Mouse (Mus musculus) neural tube, embryonic 14.5 days (tissue): ENCODE measurements around the gene Aff2. TPM values are rescaled to one million over a fixed set of nuclear protein-coding genes. Genes with fewer than 3 reads are reported as not detected.

ENCODE experiments used
- ATAC-seq: fragments of 200-750 bp; cut with Nextera tagmentation; 2 replicates; pipeline ENCODE4 v1.8.0; 2017; ENCODE audit warnings: low read depth, mild to moderate bottlenecking, moderate TSS enrichment, moderate library complexity
- H3K27ac ChIP-seq: fragments of 300-500 bp; sonication (generic); 2 replicates; pipeline ENCODE4 v1.5.1; 2014; ENCODE audit warnings: low read depth, mild to moderate bottlenecking, control low read depth, low read length, moderate library complexity, mixed read lengths
- H3K27me3 ChIP-seq: fragments of 300-500 bp; sonication (generic); 2 replicates; pipeline ENCODE4 v1.6.1; 2014; ENCODE audit warnings: low read length; ENCODE audit not compliant: control insufficient read depth, insufficient read depth
- H3K36me3 ChIP-seq: fragments of 300-500 bp; sonication (generic); 2 replicates; pipeline ENCODE4 v1.6.1; 2014; ENCODE audit warnings: low read length, mixed read lengths; ENCODE audit not compliant: control insufficient read depth, insufficient read depth
- H3K4me1 ChIP-seq: fragments of 300-500 bp; sonication (generic); 2 replicates; pipeline ENCODE4 v1.6.1; 2014; ENCODE audit warnings: low read length; ENCODE audit not compliant: control insufficient read depth, insufficient read depth
- H3K4me2 ChIP-seq: fragments of 300-500 bp; sonication (generic); 2 replicates; pipeline ENCODE4 v1.6.1; 2014; ENCODE audit warnings: mild to moderate bottlenecking, low read depth, low read length, control low read depth
- H3K4me3 ChIP-seq: fragments of 300-500 bp; sonication (generic); 2 replicates; pipeline ENCODE4 v1.5.1; 2014; ENCODE audit warnings: low read depth, low read length, control low read depth, mixed read lengths
- H3K9ac ChIP-seq: fragments of 300-500 bp; sonication (generic); replicated peaks from 2 replicates; pipeline ENCODE4 v1.6.1; 2014; ENCODE audit warnings: low read depth, mild to moderate bottlenecking, control low read depth, low read length, mixed read lengths
- H3K9me3 ChIP-seq: fragments of 300-500 bp; sonication (generic); 2 replicates; pipeline ENCODE4 v1.6.1; 2016; ENCODE audit warnings: low read length; ENCODE audit not compliant: control insufficient read depth
- WGBS: fragments of 180-500 bp; shearing (Covaris S2); extraction: QIAGEN DNeasy Blood & Tissue Kit; methylation state at CpG from one replicate; pipeline ENCODE4 v1.1.7; 2014; 5-methylcytosine and 5-hydroxymethylcytosine counted together
- polyA plus RNA-seq: library from polyadenylated mRNA; unstranded; fragments of >200 nt; fragmentation: Nextera tagmentation; extraction: Ambion mirVana; gene quantifications from 2 replicates; pipeline ENCODE4 v1.2.1, GENCODE M21; 2014

Aff2 gene
- polyA plus RNA-seq = 12.0 and 17.9 TPM in 2 replicates

DNA sequence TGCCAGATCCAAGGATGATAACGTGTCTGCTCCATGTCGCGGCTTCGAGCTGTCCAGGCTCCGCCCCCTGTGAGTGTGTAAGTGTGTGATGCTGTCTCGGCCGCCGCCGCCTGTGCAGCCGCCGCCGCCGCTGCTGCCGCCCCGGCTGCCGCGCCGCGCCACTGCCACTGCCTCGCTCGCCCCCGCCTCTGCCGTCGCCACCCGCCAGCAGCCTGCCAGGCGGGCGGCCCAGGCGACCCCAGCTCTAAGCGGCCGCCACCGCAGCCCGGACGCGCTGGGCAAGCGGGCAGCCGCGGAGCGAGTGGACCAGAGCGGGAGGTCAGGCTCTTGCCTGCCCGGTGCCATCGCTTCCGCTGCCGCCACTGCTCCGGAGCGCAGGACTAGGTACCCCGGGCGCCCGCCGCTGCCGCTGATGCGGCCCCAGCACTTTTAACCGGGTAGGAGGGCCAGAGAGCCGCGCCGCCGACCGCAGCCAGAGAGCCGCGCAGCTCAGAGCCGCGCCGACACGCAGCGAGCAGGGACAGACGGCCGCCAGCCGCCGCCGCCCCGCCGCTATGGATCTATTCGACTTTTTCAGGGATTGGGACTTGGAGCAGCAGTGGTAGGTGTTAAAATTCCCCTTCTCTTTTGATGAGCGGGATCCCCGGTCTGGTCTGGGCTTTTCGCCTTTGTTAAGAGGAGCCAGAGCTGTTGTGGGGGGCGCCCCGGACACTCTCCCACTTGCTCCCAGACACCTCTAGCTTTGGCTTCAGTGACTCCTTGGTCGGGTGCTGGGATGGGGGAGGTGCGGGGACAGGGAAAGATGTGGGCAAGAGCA is at the start of gene Aff2:
Aff2 (plus strand) TSS at position 57 of the 817 bp plus-strand sequence.
- H3K9me3 ChIP-seq = no peaks in the 10 kb centered on the region
- H3K36me3 ChIP-seq = no peaks in the 10 kb centered on the region
- WGBS = 9% methylated on average over 35 of the region's 79 CpGs
- no peaks in the 10 kb centered on the region for H3K4me1 ChIP-seq
- peak within 1 kb of the TSS; percentile 54 for H3K4me3 ChIP-seq
- H3K4me2 ChIP-seq = peak within 1 kb of the TSS; percentile 52
- peak; percentile 96 for ATAC-seq
- peak within 1 kb of the TSS; percentile 65 for H3K9ac ChIP-seq
- peak within 1 kb of the TSS; percentile 64 for H3K27ac ChIP-seq
- no peaks in the 10 kb centered on the region for H3K27me3 ChIP-seq

DNA sequence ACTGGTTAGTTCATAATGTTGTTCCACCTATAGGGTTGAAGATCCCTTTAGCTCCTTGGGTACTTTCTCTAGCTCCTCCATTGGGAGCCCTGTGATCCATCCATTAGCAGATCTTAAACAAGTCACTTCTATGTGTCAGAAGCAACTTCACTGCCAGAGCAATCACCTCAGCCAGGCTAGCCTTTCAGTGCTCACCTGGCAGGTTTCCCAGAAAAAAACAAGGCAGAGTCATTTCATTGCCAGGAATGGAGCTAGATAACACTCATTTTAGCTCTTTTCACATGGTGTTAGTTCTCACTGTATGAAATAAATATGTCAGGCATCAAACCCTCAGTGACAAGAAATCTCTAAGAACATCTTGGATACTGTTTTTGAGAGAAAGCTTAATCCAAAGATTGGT is 22.8 kb upstream of the Aff2 start:
- no peaks in the 10 kb centered on the region for H3K9me3 ChIP-seq
- H3K4me2 ChIP-seq = no peak overlapping the region
- H3K27me3 ChIP-seq = no peaks in the 10 kb centered on the region
- no peaks in the 10 kb centered on the region for H3K36me3 ChIP-seq
- H3K9ac ChIP-seq = no peak overlapping the region
- H3K4me1 ChIP-seq = no peaks in the 10 kb centered on the region
- no peak for ATAC-seq
- no peak overlapping the region for H3K4me3 ChIP-seq
- H3K27ac ChIP-seq = no peak overlapping the region

DNA sequence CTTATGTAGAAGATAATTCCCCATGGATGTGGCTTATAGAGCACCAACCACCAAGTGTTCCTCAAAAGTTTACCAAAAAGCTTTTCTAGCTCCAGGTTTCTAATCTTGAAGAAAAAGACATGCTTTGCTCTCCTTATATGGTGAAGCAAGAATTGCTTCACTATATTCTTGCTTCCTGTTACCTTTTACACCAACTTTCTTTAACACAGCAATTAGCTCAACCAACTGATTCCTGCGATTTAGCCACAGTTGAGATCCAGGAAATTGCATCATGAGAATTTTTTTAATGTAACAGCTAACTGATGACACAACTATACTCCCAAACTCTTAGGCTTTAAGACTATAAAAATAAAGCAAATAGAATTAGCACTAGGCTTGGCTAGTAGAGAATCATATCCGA is 4.5 kb upstream of the Aff2 start:
- Histone ChIP-seq H3K9ac (no peak overlapping the region), H3K4me3 (no peak overlapping the region), H3K4me1 (no peaks in the 10 kb centered on the region), H3K27me3 (no peaks in the 10 kb centered on the region), H3K27ac (no peak overlapping the region), H3K9me3 (no peaks in the 10 kb centered on the region), H3K36me3 (no peaks in the 10 kb centered on the region), H3K4me2 (no peak overlapping the region)
- ATAC-seq = no peak
- 93% methylated on average over 2 of the region's 2 CpGs for WGBS

DNA sequence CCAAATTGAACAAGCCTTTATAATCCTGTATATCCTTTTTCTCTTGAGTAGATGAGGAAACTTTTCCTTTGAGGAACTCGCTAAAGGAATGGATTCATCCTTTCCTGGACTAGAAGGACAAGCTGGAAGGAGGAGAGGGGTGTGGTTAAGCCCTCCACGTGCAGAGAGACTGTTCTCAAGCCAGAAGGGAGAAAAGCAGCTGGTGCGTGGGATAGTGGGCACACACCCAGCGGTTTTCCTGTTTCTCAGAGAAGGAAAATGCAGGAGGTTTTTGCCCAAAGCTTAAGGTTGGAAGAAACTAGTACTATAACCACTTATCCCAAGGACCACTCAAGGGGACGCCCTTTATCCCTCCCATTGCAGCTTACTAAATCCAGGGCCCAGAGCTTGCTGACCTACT is 734 bp upstream of the Aff2 start:
- Histone ChIP-seq H3K9me3 (no peaks in the 10 kb centered on the region), H3K9ac (no peak overlapping the region), H3K27me3 (no peaks in the 10 kb centered on the region), H3K4me1 (no peaks in the 10 kb centered on the region), H3K4me2 (peak overlapping the region; percentile 52; the same call in 1 of the 2 replicates), H3K4me3 (peak overlapping the region; percentile 54; the same call in 1 of the 2 replicates), H3K27ac (no peak overlapping the region), H3K36me3 (no peaks in the 10 kb centered on the region)
- 33% methylated on average over 5 of the region's 5 CpGs for WGBS
- ATAC-seq = no peak

DNA sequence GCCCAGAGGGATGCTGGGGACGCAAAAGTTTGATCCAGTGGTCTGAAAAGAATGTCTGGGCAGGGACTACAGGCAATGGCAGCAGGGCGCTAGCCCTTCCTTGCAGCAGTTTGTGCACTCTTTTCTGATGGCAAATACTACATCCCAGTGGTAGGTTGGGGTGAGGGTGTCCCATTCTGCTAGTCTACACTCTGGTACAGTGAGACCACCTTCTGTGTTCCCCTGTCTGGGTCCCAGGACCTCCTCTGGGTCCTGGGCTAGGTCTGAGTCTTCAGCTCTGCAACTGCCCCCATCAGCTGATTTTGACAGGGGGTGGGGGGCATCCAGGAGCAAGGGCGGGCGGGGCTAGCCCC is 233 bp upstream of the Aff2 start:
- peak; percentile 77 for ATAC-seq
- H3K36me3 ChIP-seq = no peaks in the 10 kb centered on the region
- no peaks in the 10 kb centered on the region for H3K9me3 ChIP-seq
- H3K4me3 ChIP-seq = peak overlapping the region; percentile 54
- WGBS = 28% methylated on average over 4 of the region's 4 CpGs
- H3K4me1 ChIP-seq = no peaks in the 10 kb centered on the region
- H3K4me2 ChIP-seq = peak overlapping the region; percentile 52
- peak overlapping the region; percentile 64; the same call in 1 of the 2 replicates for H3K27ac ChIP-seq
- H3K27me3 ChIP-seq = no peaks in the 10 kb centered on the region
- peak overlapping the region; percentile 65; the same call in 1 of the 2 replicates for H3K9ac ChIP-seq

DNA sequence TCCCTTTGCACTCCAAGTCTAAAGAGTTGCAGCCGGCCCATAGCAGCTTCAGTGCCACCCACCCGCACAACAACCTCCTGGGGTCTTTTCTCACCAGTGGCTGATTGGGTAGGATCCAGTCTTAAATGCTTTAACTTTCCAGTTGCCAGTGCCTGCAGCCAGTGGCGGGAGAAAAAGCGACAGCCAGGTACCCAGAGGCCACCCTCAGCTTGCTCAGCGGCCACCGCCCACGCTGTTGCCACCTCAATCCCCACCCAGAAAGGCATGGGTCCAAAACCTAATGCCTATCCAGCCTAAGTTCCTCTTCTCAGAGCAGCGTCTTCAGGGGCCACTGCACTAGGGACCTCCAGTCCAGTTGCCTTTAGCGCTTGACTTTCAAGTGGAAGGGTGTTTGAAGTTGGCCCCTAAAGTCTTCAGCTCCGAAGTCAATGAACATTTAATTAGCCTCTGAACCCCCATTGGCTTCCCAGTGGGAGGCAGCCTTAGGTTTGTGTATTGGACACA is 1.0 kb downstream of the Aff2 start:
- H3K4me1 ChIP-seq = no peaks in the 10 kb centered on the region
- H3K4me2 ChIP-seq = peak overlapping the region; percentile 52
- H3K27me3 ChIP-seq = no peaks in the 10 kb centered on the region
- no peak overlapping the region for H3K27ac ChIP-seq
- H3K9me3 ChIP-seq = no peaks in the 10 kb centered on the region
- no peak for ATAC-seq
- peak overlapping the region; percentile 54 for H3K4me3 ChIP-seq
- peak overlapping the region; percentile 65 for H3K9ac ChIP-seq
- no peaks in the 10 kb centered on the region for H3K36me3 ChIP-seq
- WGBS = 21% methylated on average over 10 of the region's 10 CpGs

DNA sequence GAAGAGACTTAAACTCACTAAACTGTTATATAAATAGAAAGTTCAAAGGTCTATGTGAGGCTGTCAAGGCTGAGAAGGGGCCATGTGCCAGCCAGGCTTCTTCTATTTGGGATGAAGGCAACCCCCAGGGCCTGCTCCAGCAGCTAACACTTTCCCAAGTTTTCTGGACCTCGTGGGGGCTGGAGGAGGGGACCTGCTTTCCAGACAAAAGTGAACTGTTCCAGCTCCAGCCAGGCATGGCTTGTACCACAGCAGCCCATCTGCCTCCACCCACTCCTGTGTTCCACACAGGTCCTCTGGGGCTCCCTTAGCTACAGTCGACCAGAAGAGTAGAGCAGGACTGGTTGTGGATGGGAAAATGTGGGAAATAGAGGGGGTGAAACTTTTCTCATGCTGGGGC is 4.1 kb downstream of the Aff2 start:
- Histone ChIP-seq H3K9me3 (no peaks in the 10 kb centered on the region), H3K4me1 (no peaks in the 10 kb centered on the region), H3K9ac (no peak overlapping the region), H3K27me3 (no peaks in the 10 kb centered on the region), H3K4me3 (no peak overlapping the region), H3K36me3 (no peaks in the 10 kb centered on the region), H3K4me2 (no peak overlapping the region), H3K27ac (no peak overlapping the region)
- ATAC-seq = no peak
- 13% methylated on average over 2 of the region's 2 CpGs for WGBS

DNA sequence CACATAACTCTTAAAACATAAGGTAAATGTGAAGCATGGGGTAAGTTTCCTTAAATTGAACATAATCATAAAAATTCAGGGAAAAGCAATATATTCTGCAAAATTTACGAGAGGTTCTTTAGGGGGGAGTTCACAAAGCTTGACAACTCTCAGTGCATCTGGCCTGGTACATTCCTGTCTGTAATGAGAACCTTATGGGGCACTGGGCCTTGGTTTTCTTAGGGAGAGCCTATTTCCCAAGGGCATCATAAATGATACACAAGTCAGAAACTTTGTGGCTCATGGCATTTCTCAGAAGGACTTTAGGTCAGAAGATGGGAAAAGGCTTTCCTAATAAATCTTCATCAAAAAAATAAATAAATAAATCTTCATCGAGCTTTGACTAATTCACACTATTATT is 13.2 kb downstream of the Aff2 start:
- Histone ChIP-seq H3K4me3 (no peak overlapping the region), H3K27me3 (no peaks in the 10 kb centered on the region), H3K27ac (no peak overlapping the region), H3K9me3 (no peaks in the 10 kb centered on the region), H3K36me3 (no peaks in the 10 kb centered on the region), H3K4me1 (no peaks in the 10 kb centered on the region), H3K4me2 (no peak overlapping the region), H3K9ac (no peak overlapping the region)
- ATAC-seq = no peak
- WGBS = 65% methylated on average over 2 of the region's 2 CpGs

DNA sequence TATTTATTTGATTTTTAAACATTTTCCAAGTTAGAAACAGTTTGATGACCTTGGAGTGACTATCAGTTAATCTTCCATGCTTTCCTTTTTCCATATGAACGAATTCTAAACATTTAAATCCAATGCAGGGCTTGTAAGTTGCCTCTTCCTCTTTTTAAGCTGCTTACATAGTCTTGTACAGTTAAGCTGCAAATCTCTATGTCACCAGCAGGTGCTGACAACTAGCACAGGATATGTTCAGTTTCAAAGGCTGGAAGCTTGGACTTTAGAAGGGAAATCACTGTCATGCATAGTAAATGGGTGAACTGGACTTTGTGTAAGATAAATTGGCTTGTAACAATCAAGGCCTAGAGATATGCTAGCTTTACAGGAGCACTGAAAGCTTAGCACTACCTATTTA is 29.6 kb downstream of the Aff2 start:
- Histone ChIP-seq H3K27me3 (no peaks in the 10 kb centered on the region), H3K4me3 (no peak overlapping the region), H3K9ac (no peak overlapping the region), H3K9me3 (no peaks in the 10 kb centered on the region), H3K36me3 (no peaks in the 10 kb centered on the region), H3K4me1 (no peaks in the 10 kb centered on the region), H3K4me2 (no peak overlapping the region), H3K27ac (no peak overlapping the region)
- no peak for ATAC-seq
- 60% methylated on average over 1 of the region's 1 CpGs for whole genome bisulfite sequencing
